Mouse (Mus musculus) midbrain, embryonic 14.5 days (tissue): ENCODE results near the gene Slc23a4. TPM values are rescaled to one million over a fixed set of nuclear protein-coding genes. Genes with fewer than 3 reads are reported as not detected.

Source experiments
- polyA plus RNA-seq: library from polyadenylated mRNA; unstranded; fragments of >200 nt; fragmentation: Nextera tagmentation; extraction: Ambion mirVana; gene quantifications from 2 replicates; pipeline ENCODE4 v1.2.1, GENCODE M21; 2014

Slc23a4 gene
- polyA plus RNA-seq, 1 experiment from 2014 or later, result 0.75 TPM

Other genes starting within 250 kb of the Slc23a4 start
- 14.7 and 16.0 TPM in 2 replicates for gene Agbl3, start 208.0 kb downstream of the Slc23a4 start, polyA plus RNA-seq
- gene Tmem140, start 125.3 kb downstream of the Slc23a4 start, polyA plus RNA-seq, result 0.70 and 1.1 TPM in 2 replicates
- gene Cyren, start 110.3 kb downstream of the Slc23a4 start, polyA plus RNA-seq, result 6.1 and 8.7 TPM in 2 replicates
- gene Wdr91, start 77.5 kb downstream of the Slc23a4 start, polyA plus RNA-seq, result 14.8 and 17.5 TPM in 2 replicates
- not detected in 2 replicates for gene Stra8, start 68.2 kb downstream of the Slc23a4 start, polyA plus RNA-seq
- gene Cnot4, start 145.3 kb upstream of the Slc23a4 start, polyA plus RNA-seq, result 35.2 and 39.0 TPM in 2 replicates
- 26.2 and 37.0 TPM in 2 replicates for gene Nup205, start 189.0 kb upstream of the Slc23a4 start, polyA plus RNA-seq